Mouse (Mus musculus) intestine, embryonic 14.5 days (tissue): ENCODE data around the gene Adam22. TPM values are rescaled to one million over a fixed set of nuclear protein-coding genes. Genes with fewer than 3 reads are reported as not detected.
"Not testable (repeated sequence)": the region's sequence is repeated elsewhere in the genome, so short reads cannot be mapped to it uniquely, and the experiment has no call there.

ENCODE experiments used
- ATAC-seq: fragments of 200-750 bp; cut with Nextera tagmentation; replicated peaks from 2 replicates; pipeline ENCODE4 v1.8.0; 2017; ENCODE audit warnings: low read depth, moderate number of reproducible peaks, moderate TSS enrichment, moderate library complexity; ENCODE audit not compliant: low FRiP score, low TSS enrichment
- DNase-seq: peaks from one replicate; pipeline ENCODE4 v3.0.0-alpha.2; 2018; ENCODE audit warnings: low spot score
- H3K27ac ChIP-seq: fragments of 300-500 bp; sonication (generic); 2 replicates; pipeline ENCODE4 v1.5.1; 2014; ENCODE audit warnings: low read depth, mild to moderate bottlenecking, control low read depth
- H3K27me3 ChIP-seq: fragments of 300-500 bp; sonication (generic); replicated peaks from 2 replicates; pipeline ENCODE4 v1.6.1; 2014; ENCODE audit warnings: low read length, control low read depth; ENCODE audit not compliant: control insufficient read depth, insufficient read depth
- H3K36me3 ChIP-seq: fragments of 300-500 bp; sonication (generic); 2 replicates; pipeline ENCODE4 v1.6.1; 2014; ENCODE audit warnings: low read length, control low read depth; ENCODE audit not compliant: control insufficient read depth, insufficient read depth
- H3K4me1 ChIP-seq: fragments of 300-500 bp; sonication (generic); replicated peaks from 2 replicates; pipeline ENCODE4 v1.6.1; 2014; ENCODE audit warnings: low read length, control low read depth, mixed read lengths; ENCODE audit not compliant: control insufficient read depth, insufficient read depth
- H3K4me2 ChIP-seq: fragments of 300-500 bp; sonication (generic); 2 replicates; pipeline ENCODE4 v1.6.1; 2014; ENCODE audit warnings: low read length
- H3K4me3 ChIP-seq: fragments of 300-500 bp; sonication (generic); 2 replicates; pipeline ENCODE4 v1.5.1; 2014; ENCODE audit warnings: low read depth, low read length, control low read depth, mixed read lengths
- H3K9ac ChIP-seq: fragments of 300-500 bp; sonication (generic); 2 replicates; pipeline ENCODE4 v1.6.1; 2014; ENCODE audit warnings: mild to moderate bottlenecking, low read length
- H3K9me3 ChIP-seq: fragments of 300-500 bp; sonication (generic); 2 replicates; pipeline ENCODE4 v1.6.1; 2016; ENCODE audit warnings: low read length, control low read depth; ENCODE audit not compliant: control insufficient read depth
- WGBS: fragments of 180-500 bp; shearing (Covaris S2); extraction: QIAGEN DNeasy Blood & Tissue Kit; methylation state at CpG from one replicate; pipeline ENCODE4 v1.1.7; 2014; 5-methylcytosine and 5-hydroxymethylcytosine counted together
- polyA plus RNA-seq: library from polyadenylated mRNA; unstranded; fragments of >200 nt; fragmentation: Nextera tagmentation; extraction: Ambion mirVana; gene quantifications from 2 replicates; pipeline ENCODE4 v1.2.1, GENCODE M21; 2014

Gene Adam22
- polyA plus RNA-seq, 1 experiment from 2014 or later, result 10.5 TPM

DNA sequence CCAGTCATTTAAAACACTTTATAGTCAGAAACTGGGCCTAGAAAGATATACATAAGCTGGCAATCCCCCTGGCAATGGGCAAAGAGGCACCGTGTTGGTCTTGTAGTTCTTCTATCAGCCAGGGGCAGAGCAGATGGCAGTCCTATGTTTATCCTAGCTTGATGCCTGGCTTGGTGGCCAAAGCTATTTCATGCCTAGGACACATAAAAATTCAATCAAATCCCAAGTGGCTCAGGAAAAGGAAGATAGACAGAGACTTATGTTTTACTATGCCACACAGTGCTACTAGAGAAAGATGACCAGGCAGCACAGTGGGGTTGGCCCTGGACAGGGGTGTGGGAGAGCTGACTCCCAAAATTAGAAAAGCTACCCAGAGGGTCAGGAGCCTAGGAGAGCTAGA, 125.3 kb downstream of the Adam22 start:
- 93% methylated on average over 1 of the region's 1 CpGs for WGBS
- Histone ChIP-seq H3K9me3 (no peaks in the 10 kb centered on the region), H3K4me1 (no peaks in the 10 kb centered on the region), H3K36me3 (no peaks in the 10 kb centered on the region), H3K9ac (no peak overlapping the region), H3K4me2 (no peak overlapping the region), H3K27ac (no peak overlapping the region), H3K27me3 (no peaks in the 10 kb centered on the region), H3K4me3 (no peak overlapping the region)
- ATAC-seq, result no peak
- DNase-seq, result no peak

DNA sequence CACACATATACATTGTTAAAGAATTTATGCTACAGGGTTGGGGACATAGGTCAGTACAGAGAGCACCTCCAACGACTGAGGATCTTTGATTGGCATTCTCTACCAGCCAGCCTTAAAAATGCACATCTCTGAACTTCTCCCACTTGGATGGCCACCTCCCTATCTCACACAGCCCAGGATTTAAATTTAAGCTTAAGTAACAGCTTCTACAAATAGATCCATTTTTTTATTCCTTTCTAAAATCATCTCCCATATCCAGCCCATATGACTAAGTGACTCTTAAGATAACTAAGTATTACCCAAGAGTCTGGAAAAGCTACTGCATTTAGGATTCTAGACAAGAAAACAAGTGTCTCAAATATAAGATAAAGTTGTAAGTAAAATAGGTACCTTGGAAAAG, 140.9 kb downstream of the Adam22 start:
- Histone ChIP-seq H3K27me3 (no peaks in the 10 kb centered on the region), H3K27ac (no peak overlapping the region), H3K4me3 (no peak overlapping the region), H3K9me3 (no peaks in the 10 kb centered on the region), H3K36me3 (no peaks in the 10 kb centered on the region), H3K9ac (no peak overlapping the region), H3K4me2 (no peak overlapping the region), H3K4me1 (no peaks in the 10 kb centered on the region)
- WGBS, result 82% methylated on average over 1 of the region's 1 CpGs
- ATAC-seq (no peak), DNase-seq (no peak)

DNA sequence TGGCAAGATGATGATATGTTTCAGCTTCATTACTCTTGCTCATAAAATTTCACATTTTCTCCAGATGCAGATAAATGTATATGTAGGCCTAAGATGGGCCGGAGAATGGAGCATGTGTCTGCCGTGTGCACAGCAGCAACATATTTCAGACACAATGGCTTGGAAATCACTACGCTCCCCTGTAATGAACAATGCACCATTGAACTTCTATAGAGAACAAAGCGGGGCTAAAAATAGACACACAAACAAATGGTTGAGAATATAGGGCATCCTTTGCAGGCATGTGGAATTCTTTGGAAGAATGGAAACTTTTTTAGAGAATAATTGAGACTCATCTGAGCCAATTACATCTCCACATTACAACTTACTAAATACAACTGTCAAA, 143.6 kb downstream of the Adam22 start:
- H3K4me1 ChIP-seq, result no peaks in the 10 kb centered on the region
- no peak overlapping the region for H3K9ac ChIP-seq
- H3K4me3 ChIP-seq, result no peak overlapping the region
- DNase-seq (no peak), ATAC-seq (no peak)
- H3K36me3 ChIP-seq, result no peaks in the 10 kb centered on the region
- H3K9me3 ChIP-seq, result no peaks in the 10 kb centered on the region
- WGBS, result 82% methylated on average over 4 of the region's 4 CpGs
- no peak overlapping the region for H3K4me2 ChIP-seq
- H3K27me3 ChIP-seq, result no peaks in the 10 kb centered on the region
- H3K27ac ChIP-seq, result no peak overlapping the region

DNA sequence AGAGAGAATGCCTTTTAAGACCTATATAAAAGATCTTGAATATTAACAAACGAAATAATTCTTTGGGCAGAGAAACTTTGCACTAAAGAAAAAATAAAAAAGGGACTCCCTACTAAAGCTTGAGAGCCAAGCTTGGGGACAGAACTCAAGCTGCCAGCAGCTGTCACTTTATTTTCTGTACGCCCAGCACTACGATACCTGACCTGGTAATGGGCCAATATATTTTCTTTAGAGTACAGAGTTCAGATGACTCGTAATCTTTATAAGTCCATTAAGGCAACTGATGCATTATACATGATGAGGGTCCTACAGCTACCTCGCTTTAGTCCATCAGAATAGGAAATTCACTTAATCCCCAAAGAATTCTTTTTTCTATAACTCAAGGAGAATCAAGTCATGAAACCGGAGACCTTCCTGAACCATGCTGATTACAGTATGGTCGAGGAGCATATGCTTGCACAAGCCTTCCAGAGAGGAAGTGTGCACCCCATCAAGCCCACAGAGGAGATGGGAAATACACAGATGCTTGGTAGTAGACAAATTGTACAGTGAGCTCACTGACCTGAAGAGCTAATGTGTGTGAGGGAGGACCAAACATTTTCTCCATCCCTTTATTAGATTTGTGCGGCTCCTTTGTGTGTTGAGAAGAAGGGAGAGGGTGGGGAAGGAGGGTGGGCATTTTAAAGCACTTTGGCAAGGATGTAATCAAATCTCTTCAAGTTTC, 144.2 kb downstream of the Adam22 start:
- Histone ChIP-seq H3K9me3 (no peaks in the 10 kb centered on the region), H3K36me3 (no peaks in the 10 kb centered on the region), H3K9ac (no peak overlapping the region), H3K27me3 (no peaks in the 10 kb centered on the region), H3K4me2 (no peak overlapping the region), H3K4me3 (no peak overlapping the region), H3K4me1 (no peaks in the 10 kb centered on the region), H3K27ac (no peak overlapping the region)
- DNase-seq, result no peak
- 81% methylated on average over 8 of the region's 8 CpGs for WGBS
- no peak for ATAC-seq

DNA sequence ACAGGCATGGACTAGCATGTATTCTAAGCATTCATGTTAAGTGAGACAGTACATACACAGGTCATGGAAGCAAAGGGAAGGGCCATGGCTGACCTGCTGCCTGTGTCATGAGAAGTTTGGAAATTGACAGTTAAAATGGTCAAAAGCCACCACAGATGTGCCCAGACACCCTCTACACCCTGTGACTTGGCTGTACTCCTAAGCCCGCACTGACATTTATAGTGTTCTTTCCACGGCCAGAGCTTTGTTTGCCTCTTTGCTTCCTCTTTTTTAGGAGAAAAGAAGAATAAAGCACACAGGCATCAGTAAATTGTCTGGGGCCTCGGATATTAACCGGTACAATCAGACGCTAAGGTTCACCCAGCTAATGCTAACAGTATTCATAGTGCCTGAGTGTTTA, 146.3 kb downstream of the Adam22 start:
- H3K9me3 ChIP-seq, result no peaks in the 10 kb centered on the region
- H3K9ac ChIP-seq, result no peak overlapping the region
- no peaks in the 10 kb centered on the region for H3K4me1 ChIP-seq
- H3K4me2 ChIP-seq, result no peak overlapping the region
- ATAC-seq (no peak), DNase-seq (no peak)
- no peaks in the 10 kb centered on the region for H3K27me3 ChIP-seq
- no peak overlapping the region for H3K4me3 ChIP-seq
- H3K36me3 ChIP-seq, result no peaks in the 10 kb centered on the region
- 65% methylated on average over 5 of the region's 5 CpGs for WGBS
- H3K27ac ChIP-seq, result no peak overlapping the region

DNA sequence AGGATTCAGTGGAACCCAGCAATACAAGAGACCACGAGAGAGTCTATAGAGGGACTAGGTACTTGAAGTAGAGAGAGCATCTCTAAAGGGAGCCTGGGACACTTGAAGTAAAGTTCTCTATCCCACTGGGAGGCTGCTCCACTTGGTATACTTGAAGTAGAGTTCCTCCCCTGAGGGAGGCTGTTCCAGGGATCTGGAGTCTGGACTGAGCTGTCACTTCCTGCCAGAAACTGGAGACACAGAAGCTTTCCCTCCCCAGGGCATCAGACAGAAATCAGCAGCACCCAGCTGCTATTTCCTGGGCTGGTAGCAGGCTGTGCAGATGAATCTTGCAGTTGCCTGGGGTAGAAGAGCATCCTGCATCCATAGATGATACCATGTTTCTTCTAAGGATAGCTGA, 152.1 kb downstream of the Adam22 start:
- H3K36me3 ChIP-seq, result no peaks in the 10 kb centered on the region
- DNase-seq (no peak), ATAC-seq (no peak)
- H3K9ac ChIP-seq, result no peak overlapping the region
- no peak overlapping the region for H3K27ac ChIP-seq
- H3K27me3 ChIP-seq, result no peaks in the 10 kb centered on the region
- no peak overlapping the region for H3K4me2 ChIP-seq
- no peak overlapping the region for H3K4me3 ChIP-seq
- no peaks in the 10 kb centered on the region for H3K9me3 ChIP-seq
- WGBS, result 54% methylated on average over 1 of the region's 1 CpGs
- H3K4me1 ChIP-seq, result no peaks in the 10 kb centered on the region

DNA sequence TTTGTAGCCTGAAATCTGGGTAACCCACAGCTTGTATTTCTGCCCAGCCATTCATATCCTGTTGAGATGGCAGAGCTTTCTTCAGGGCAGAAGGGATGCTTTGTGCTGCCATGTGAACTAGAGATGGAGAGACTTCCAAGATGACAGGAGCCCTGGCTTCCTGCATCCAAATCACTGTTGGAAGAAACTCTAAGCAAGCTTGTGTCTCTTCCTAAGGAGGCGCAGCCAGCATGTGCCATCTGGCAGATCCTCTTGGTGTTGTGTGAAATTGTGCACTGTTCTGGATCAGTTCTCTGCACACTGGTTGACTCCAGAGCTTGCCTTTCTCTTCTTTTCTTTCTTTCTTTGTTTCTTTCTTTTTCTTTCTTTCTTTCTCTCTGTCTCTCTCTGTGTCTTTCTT, 183.0 kb downstream of the Adam22 start:
- not testable (repeated sequence) for DNase-seq, H3K27ac ChIP-seq, H3K4me2 ChIP-seq, H3K9ac ChIP-seq, H3K9me3 ChIP-seq, H3K27me3 ChIP-seq, H3K4me3 ChIP-seq, H3K36me3 ChIP-seq, H3K4me1 ChIP-seq, ATAC-seq
- 100% methylated on average over 1 of the region's 1 CpGs for WGBS

DNA sequence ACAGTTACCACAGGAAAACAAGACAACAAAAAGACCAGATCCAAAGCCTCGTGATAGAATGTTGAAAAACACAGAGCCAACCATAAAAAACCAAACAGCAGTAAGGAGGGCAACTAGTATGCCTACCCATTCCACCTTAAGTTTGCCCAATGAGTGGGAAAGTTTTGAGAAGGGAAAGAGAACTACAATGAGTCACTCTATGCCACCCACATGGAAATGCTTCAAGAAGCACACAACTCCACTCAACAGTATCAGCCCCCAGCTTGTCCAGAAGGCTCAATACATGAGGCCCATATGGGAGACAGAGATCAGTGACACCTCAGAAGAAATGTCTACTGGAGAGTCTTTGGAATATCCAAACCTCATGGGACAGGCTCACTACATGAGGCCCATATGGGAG, 187.3 kb downstream of the Adam22 start:
- Histone ChIP-seq H3K9me3 (no peaks in the 10 kb centered on the region), H3K27me3 (no peaks in the 10 kb centered on the region), H3K36me3 (no peaks in the 10 kb centered on the region), H3K4me3 (no peak overlapping the region), H3K9ac (no peak overlapping the region), H3K4me1 (no peaks in the 10 kb centered on the region), H3K4me2 (no peak overlapping the region), H3K27ac (no peak overlapping the region)
- ATAC-seq (no peak), DNase-seq (no peak)
- WGBS, result 85% methylated on average over 1 of the region's 1 CpGs

DNA sequence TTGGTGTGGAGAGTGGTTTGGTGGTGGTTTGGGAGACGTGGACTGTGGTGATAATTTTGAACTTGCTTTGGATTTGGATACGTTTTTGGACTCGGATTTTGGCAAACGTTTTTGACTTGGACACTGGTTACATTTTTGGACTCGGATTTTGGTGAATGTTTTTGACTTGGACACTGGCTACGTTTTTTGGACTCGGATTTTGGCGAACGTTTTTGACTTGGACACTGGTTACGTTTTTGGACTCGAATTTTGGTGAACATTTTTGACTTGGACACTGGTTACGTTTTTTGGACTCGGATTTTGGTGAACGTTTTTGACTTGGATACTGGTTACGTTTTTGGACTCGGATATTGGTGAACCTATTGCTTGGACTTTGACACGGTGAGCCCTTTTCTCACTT, 189.8 kb downstream of the Adam22 start:
- H3K27ac ChIP-seq, result no peak overlapping the region
- ATAC-seq, result no peak
- H3K4me3 ChIP-seq, result no peak overlapping the region
- H3K36me3 ChIP-seq, result no peaks in the 10 kb centered on the region
- H3K9ac ChIP-seq, result no peak overlapping the region
- no peaks in the 10 kb centered on the region for H3K4me1 ChIP-seq
- DNase-seq, result no peak
- H3K9me3 ChIP-seq, result no peaks in the 10 kb centered on the region
- WGBS, result 90% methylated on average over 17 of the region's 17 CpGs
- H3K4me2 ChIP-seq, result no peak overlapping the region
- no peaks in the 10 kb centered on the region for H3K27me3 ChIP-seq
